Mouse (Mus musculus) limb, embryonic 13.5 days (tissue): ENCODE measurements at regions not wholly inside any gene's neighbourhood (a gene's known extent, or its start where the extent isn't known, plus 50 kb on each side); places are given as distances from the start of the nearest gene placed in this dataset.

ENCODE experiments used
- ATAC-seq: fragments of 200-750 bp; cut with Nextera tagmentation; 2 replicates; pipeline ENCODE4 v1.8.0; 2017; ENCODE audit warnings: low read depth, moderate number of reproducible peaks, moderate TSS enrichment; ENCODE audit not compliant: low FRiP score
- H3K27ac ChIP-seq: fragments of 300-500 bp; sonication (generic); 2 replicates; pipeline ENCODE4 v1.5.1; 2015; ENCODE audit warnings: inconsistent platforms, mild to moderate bottlenecking, moderate library complexity
- H3K27me3 ChIP-seq: fragments of 300-500 bp; sonication (generic); 2 replicates; pipeline ENCODE4 v1.6.1; 2015; ENCODE audit warnings: mild to moderate bottlenecking, inconsistent platforms
- H3K36me3 ChIP-seq: fragments of 300-500 bp; sonication (generic); 2 replicates; pipeline ENCODE4 v1.6.1; 2015; ENCODE audit warnings: inconsistent platforms, mild to moderate bottlenecking, moderate library complexity
- H3K4me1 ChIP-seq: fragments of 300-500 bp; sonication (generic); 2 replicates; pipeline ENCODE4 v1.6.1; 2015; ENCODE audit warnings: inconsistent platforms
- H3K4me2 ChIP-seq: fragments of 300-500 bp; sonication (generic); replicated peaks from 2 replicates; pipeline ENCODE4 v1.6.1; 2015; ENCODE audit warnings: inconsistent platforms, mild to moderate bottlenecking, moderate library complexity
- H3K4me3 ChIP-seq: fragments of 300-500 bp; sonication (generic); 2 replicates; pipeline ENCODE4 v1.5.1; 2015; ENCODE audit warnings: moderate library complexity, mild to moderate bottlenecking, inconsistent platforms
- H3K9ac ChIP-seq: fragments of 300-500 bp; sonication (generic); 2 replicates; pipeline ENCODE4 v1.6.1; 2015; ENCODE audit warnings: mild to moderate bottlenecking, inconsistent platforms
- H3K9me3 ChIP-seq: fragments of 300-500 bp; sonication (generic); 2 replicates; pipeline ENCODE4 v1.6.1; 2016; ENCODE audit warnings: inconsistent platforms
- WGBS: fragments of 180-500 bp; shearing (Covaris S2); methylation state at CpG from one replicate; pipeline ENCODE4 v1.1.7; 2015; 5-methylcytosine and 5-hydroxymethylcytosine counted together

- H3K27me3 ChIP-seq: no peaks in the 10 kb centered on the region
- H3K4me2 ChIP-seq: no peak overlapping the region
- WGBS: 83% methylated on average over 1 of the region's 1 CpGs
- H3K4me1 ChIP-seq: no peaks in the 10 kb centered on the region
- no peak overlapping the region for H3K4me3 ChIP-seq
- H3K9ac ChIP-seq: no peak overlapping the region
- H3K36me3 ChIP-seq: no peaks in the 10 kb centered on the region
- H3K27ac ChIP-seq: no peak overlapping the region
- H3K9me3 ChIP-seq: no peaks in the 10 kb centered on the region
- ATAC-seq: no peak
These were observed 1456.2 kb upstream of the Adam24 start for GRCm38 (mm10) chr8:39218716-39219115.

GRCm38 (mm10) chr8:39227239-39227638 is 1447.6 kb upstream of the Adam24 start:
- no peak overlapping the region for H3K4me2 ChIP-seq
- no peaks in the 10 kb centered on the region for H3K4me1 ChIP-seq
- no peak overlapping the region for H3K4me3 ChIP-seq
- H3K9me3 ChIP-seq: no peaks in the 10 kb centered on the region
- no peaks in the 10 kb centered on the region for H3K36me3 ChIP-seq
- no peak for ATAC-seq
- H3K27ac ChIP-seq: no peak overlapping the region
- no peaks in the 10 kb centered on the region for H3K27me3 ChIP-seq
- H3K9ac ChIP-seq: no peak overlapping the region

GRCm38 (mm10) chr8:39268970-39269497 is 1405.8 kb upstream of the Adam24 start:
- Histone ChIP-seq H3K4me3 (no peak overlapping the region), H3K4me1 (no peaks in the 10 kb centered on the region), H3K9ac (no peak overlapping the region), H3K9me3 (no peaks in the 10 kb centered on the region), H3K36me3 (no peaks in the 10 kb centered on the region), H3K27me3 (no peaks in the 10 kb centered on the region), H3K27ac (no peak overlapping the region), H3K4me2 (no peak overlapping the region)
- ATAC-seq: no peak
- WGBS: 80% methylated on average over 5 of the region's 5 CpGs

GRCm38 (mm10) chr8:39297548-39298306 is 1377.2 kb upstream of the Adam24 start:
- Histone ChIP-seq H3K4me2 (peak overlapping the region; percentile 38), H3K27ac (no peak overlapping the region), H3K27me3 (no peaks in the 10 kb centered on the region), H3K9me3 (no peaks in the 10 kb centered on the region), H3K36me3 (no peaks in the 10 kb centered on the region), H3K9ac (no peak overlapping the region), H3K4me3 (no peak overlapping the region), H3K4me1 (peaks cover 8% of the 10 kb centered on the region; the same call in 1 of the 2 replicates)
- 17% methylated on average over 12 of the region's 12 CpGs for WGBS
- ATAC-seq: no peak

- ATAC-seq: no peak
- no peaks in the 10 kb centered on the region for H3K9me3 ChIP-seq
- H3K36me3 ChIP-seq: no peaks in the 10 kb centered on the region
- no peak overlapping the region for H3K9ac ChIP-seq
- 0 out of 2 replicates have a peak, but pooled peaks cover 4% of the 10 kb centered on the region for H3K4me1 ChIP-seq
- WGBS: 82% methylated on average over 6 of the region's 6 CpGs
- H3K27ac ChIP-seq: no peak overlapping the region
- H3K4me2 ChIP-seq: no peak overlapping the region
- H3K27me3 ChIP-seq: no peaks in the 10 kb centered on the region
- no peak overlapping the region for H3K4me3 ChIP-seq
These were observed 1371.0 kb upstream of the Adam24 start for GRCm38 (mm10) chr8:39303742-39304336.

- 58% methylated on average over 3 of the region's 3 CpGs for WGBS
- Histone ChIP-seq H3K4me2 (no peak overlapping the region), H3K27me3 (no peaks in the 10 kb centered on the region), H3K9ac (no peak overlapping the region), H3K4me3 (no peak overlapping the region), H3K27ac (no peak overlapping the region), H3K4me1 (peaks cover 13% of the 10 kb centered on the region), H3K36me3 (no peaks in the 10 kb centered on the region), H3K9me3 (no peaks in the 10 kb centered on the region)
- no peak for ATAC-seq
These were observed 1361.0 kb upstream of the Adam24 start for GRCm38 (mm10) chr8:39313854-39314253.

GRCm38 (mm10) chr8:39315521-39316233 is 1359.2 kb upstream of the Adam24 start:
- Histone ChIP-seq H3K4me3 (no peak overlapping the region), H3K9ac (no peak overlapping the region), H3K9me3 (no peaks in the 10 kb centered on the region), H3K4me2 (peak overlapping the region; percentile 17; the same call in 1 of the 2 replicates), H3K36me3 (no peaks in the 10 kb centered on the region), H3K27me3 (no peaks in the 10 kb centered on the region), H3K27ac (no peak overlapping the region), H3K4me1 (peaks cover 13% of the 10 kb centered on the region)
- WGBS: 37% methylated on average over 10 of the region's 10 CpGs
- peak; percentile 64 for ATAC-seq

- ATAC-seq: peak; percentile 66; the same call in 1 of the 2 replicates
- Histone ChIP-seq H3K27me3 (no peaks in the 10 kb centered on the region), H3K9ac (no peak overlapping the region), H3K27ac (no peak overlapping the region), H3K36me3 (no peaks in the 10 kb centered on the region), H3K4me1 (peaks cover 13% of the 10 kb centered on the region), H3K9me3 (no peaks in the 10 kb centered on the region), H3K4me3 (no peak overlapping the region), H3K4me2 (0 out of 2 replicates have a peak overlapping the region, but pooled peaks have one; percentile 17)
- WGBS: 23% methylated on average over 4 of the region's 4 CpGs
These were observed 1358.7 kb upstream of the Adam24 start for GRCm38 (mm10) chr8:39316234-39316568.

- H3K36me3 ChIP-seq: no peaks in the 10 kb centered on the region
- H3K27me3 ChIP-seq: no peaks in the 10 kb centered on the region
- no peak overlapping the region for H3K27ac ChIP-seq
- no peak overlapping the region for H3K4me2 ChIP-seq
- H3K9ac ChIP-seq: no peak overlapping the region
- 86% methylated on average over 1 of the region's 1 CpGs for WGBS
- ATAC-seq: no peak
- H3K4me1 ChIP-seq: no peaks in the 10 kb centered on the region
- H3K9me3 ChIP-seq: no peaks in the 10 kb centered on the region
- no peak overlapping the region for H3K4me3 ChIP-seq
These were observed 1345.5 kb upstream of the Adam24 start for GRCm38 (mm10) chr8:39329378-39329777.

GRCm38 (mm10) chr8:39344731-39345130 is 1330.1 kb upstream of the Adam24 start:
- H3K27me3 ChIP-seq: no peaks in the 10 kb centered on the region
- no peaks in the 10 kb centered on the region for H3K36me3 ChIP-seq
- H3K27ac ChIP-seq: no peak overlapping the region
- 53% methylated on average over 3 of the region's 3 CpGs for WGBS
- no peaks in the 10 kb centered on the region for H3K9me3 ChIP-seq
- H3K9ac ChIP-seq: no peak overlapping the region
- no peaks in the 10 kb centered on the region for H3K4me1 ChIP-seq
- no peak overlapping the region for H3K4me2 ChIP-seq
- no peak overlapping the region for H3K4me3 ChIP-seq
- no peak for ATAC-seq

GRCm38 (mm10) chr8:39346471-39346870 is 1328.4 kb upstream of the Adam24 start:
- no peaks in the 10 kb centered on the region for H3K4me1 ChIP-seq
- H3K9ac ChIP-seq: no peak overlapping the region
- no peaks in the 10 kb centered on the region for H3K9me3 ChIP-seq
- WGBS: 93% methylated on average over 1 of the region's 1 CpGs
- H3K27me3 ChIP-seq: no peaks in the 10 kb centered on the region
- H3K27ac ChIP-seq: no peak overlapping the region
- no peak overlapping the region for H3K4me3 ChIP-seq
- H3K36me3 ChIP-seq: no peaks in the 10 kb centered on the region
- no peak for ATAC-seq
- H3K4me2 ChIP-seq: no peak overlapping the region

- Histone ChIP-seq H3K4me2 (no peak overlapping the region), H3K9ac (no peak overlapping the region), H3K4me3 (no peak overlapping the region), H3K4me1 (no peaks in the 10 kb centered on the region), H3K9me3 (no peaks in the 10 kb centered on the region), H3K36me3 (no peaks in the 10 kb centered on the region), H3K27me3 (no peaks in the 10 kb centered on the region), H3K27ac (no peak overlapping the region)
- WGBS: 86% methylated on average over 3 of the region's 3 CpGs
- ATAC-seq: no peak
These were observed 1325.9 kb upstream of the Adam24 start for GRCm38 (mm10) chr8:39348956-39349355.
